Comparison of ENCODE assay signal across 15 mouse cellular contexts in the genomic region with DNA sequence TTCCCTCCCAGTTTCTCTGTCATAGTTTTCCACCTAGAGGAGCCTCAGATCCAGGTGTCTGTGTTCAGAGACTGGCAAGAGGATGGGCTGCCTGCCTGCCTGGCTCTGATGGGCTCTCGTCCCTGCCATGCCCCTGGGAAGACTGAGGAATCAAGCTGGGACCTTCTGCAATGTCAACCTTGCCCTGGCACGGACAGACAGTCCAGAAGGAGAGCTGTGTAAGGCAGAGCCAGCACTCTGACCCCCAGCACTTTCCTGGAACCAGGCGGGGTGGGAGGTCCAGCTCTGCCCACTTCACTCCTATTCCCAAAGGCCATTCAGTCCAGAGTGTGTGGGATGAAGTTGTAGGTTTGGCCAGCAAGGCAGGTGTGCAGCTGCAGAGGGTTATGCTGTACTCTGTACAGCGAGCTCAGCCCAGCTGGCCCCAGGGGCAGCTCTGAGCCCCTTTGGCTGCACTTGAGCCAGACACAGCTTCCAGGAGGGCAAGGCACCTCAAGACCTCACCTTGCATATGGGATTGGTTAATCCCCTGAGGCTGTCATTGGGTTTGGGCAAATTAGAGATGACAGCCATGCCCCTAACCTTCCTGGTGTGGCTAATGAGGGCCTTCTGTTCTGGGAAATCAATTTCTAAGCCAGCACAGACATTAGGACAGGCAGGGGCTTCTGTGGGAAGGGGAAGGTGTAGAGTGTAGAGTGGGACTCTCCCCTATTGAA. TPM values are rescaled to one million over a fixed set of nuclear protein-coding genes. Genes with fewer than 3 reads are reported as not detected.
DNase-seq lines count a peak whose midpoint lies in the region; ATAC-seq lines count a peak whose summit lies in the region.
"Had no signal": no experiment of that assay in that cellular context is flagged by ENCODE, and none has a peak within 500 bp of the region (broad histone marks: within the 10 kb centered on the region; RNA-seq: fewer than 3 reads in every experiment).

No protein-coding gene starts in this region.

- intact Hi-C loops in heart, postnatal 10 days (cut with DNase I) = no loop called here

- no peak overlapping the region for H3K4me2 ChIP-seq in hindbrain, embryonic 11.5 days (replicated peaks; ENCODE audit: low read depth, low read length)
- H3K4me2 ChIP-seq in hindbrain, embryonic 12.5 days (replicated peaks) = no peak overlapping the region
- H3K4me2 ChIP-seq in embryonic facial prominence, embryonic 13.5 days = no peak overlapping the region
- H3K4me2 ChIP-seq in forebrain, embryonic 16.5 days (ENCODE audit: low read length) = no peak overlapping the region
- no peak overlapping the region for H3K4me2 ChIP-seq in intestine, embryonic 16.5 days (ENCODE audit: low read depth, low read length)

- DNase-seq in hindbrain, embryonic 11.5 days (ENCODE audit: low spot score) = no peak
- DNase-seq in MN1 (ENCODE audit: low spot score) = peak; percentile 10
- DNase-seq in cerebellum, adult 8-10 months = peak; percentile 53
- DNase-seq in heart, postnatal 10 days = no peak
- DNase-seq: heart, adult 2 months; kidney, postnatal 10 days; right cerebral cortex, postnatal 14 days had no signal

- no peak for ATAC-seq in hindbrain, embryonic 11.5 days (ENCODE audit: low FRiP score)
- no peak for ATAC-seq in hindbrain, embryonic 12.5 days (ENCODE audit: low FRiP score)
- no peak for ATAC-seq in embryonic facial prominence, embryonic 13.5 days (ENCODE audit: insufficient number of reproducible peaks, insufficient read depth, low FRiP score, low TSS enrichment, low read depth)
- no peak for ATAC-seq in forebrain, embryonic 16.5 days
- no peak for ATAC-seq in intestine, embryonic 16.5 days
- ATAC-seq: forebrain, embryonic 14.5 days; lung, postnatal 0 days had no signal

- WGBS in hindbrain, embryonic 11.5 days = 67% methylated on average over 4 of the region's 4 CpGs
- WGBS in hindbrain, embryonic 12.5 days = 57% methylated on average over 4 of the region's 4 CpGs
- 52% methylated on average over 4 of the region's 4 CpGs for WGBS in embryonic facial prominence, embryonic 13.5 days
- 77% methylated on average over 4 of the region's 4 CpGs for WGBS in forebrain, embryonic 16.5 days
- 79% methylated on average over 4 of the region's 4 CpGs for WGBS in intestine, embryonic 16.5 days

- no peaks in the 10 kb centered on the region for H3K27me3 ChIP-seq in hindbrain, embryonic 11.5 days (ENCODE audit: control insufficient read depth, insufficient read depth, low read length)
- no peaks in the 10 kb centered on the region; the same call in 1 of the 2 replicates for H3K27me3 ChIP-seq in hindbrain, embryonic 12.5 days
- peaks cover 7% of the 10 kb centered on the region; the same call in 1 of the 2 replicates for H3K27me3 ChIP-seq in embryonic facial prominence, embryonic 13.5 days
- H3K27me3 ChIP-seq in forebrain, embryonic 16.5 days (replicated peaks; ENCODE audit: control insufficient read depth, insufficient read depth, low read length) = no peaks in the 10 kb centered on the region
- H3K27me3 ChIP-seq in intestine, embryonic 16.5 days (replicated peaks; ENCODE audit: control insufficient read depth, insufficient read depth, low read length) = no peaks in the 10 kb centered on the region

- H3K4me1 ChIP-seq in hindbrain, embryonic 11.5 days (replicated peaks; ENCODE audit: control insufficient read depth, insufficient read depth, low read length) = peaks cover 6% of the 10 kb centered on the region; the same call in 1 of the 2 replicates
- H3K4me1 ChIP-seq in hindbrain, embryonic 12.5 days = peaks cover 54% of the 10 kb centered on the region
- peaks cover 19% of the 10 kb centered on the region for H3K4me1 ChIP-seq in embryonic facial prominence, embryonic 13.5 days
- peaks cover 25% of the 10 kb centered on the region for H3K4me1 ChIP-seq in forebrain, embryonic 16.5 days (replicated peaks; ENCODE audit: control insufficient read depth, insufficient read depth, low read length)
- no peaks in the 10 kb centered on the region for H3K4me1 ChIP-seq in intestine, embryonic 16.5 days (ENCODE audit: control insufficient read depth, insufficient read depth, low read length)

- no peaks in the 10 kb centered on the region for H3K9me3 ChIP-seq in hindbrain, embryonic 11.5 days (ENCODE audit: control insufficient read depth, low read length)
- H3K9me3 ChIP-seq in hindbrain, embryonic 12.5 days (replicated peaks) = no peaks in the 10 kb centered on the region
- H3K9me3 ChIP-seq in embryonic facial prominence, embryonic 13.5 days = no peaks in the 10 kb centered on the region
- no peaks in the 10 kb centered on the region for H3K9me3 ChIP-seq in forebrain, embryonic 16.5 days (ENCODE audit: control insufficient read depth, low read length)
- H3K9me3 ChIP-seq in intestine, embryonic 16.5 days (ENCODE audit: control insufficient read depth, low read length) = no peaks in the 10 kb centered on the region
- H3K9me3 ChIP-seq: megakaryocyte, embryonic 14.5 days had no signal

- H3K4me3 ChIP-seq in hindbrain, embryonic 11.5 days (ENCODE audit: low read depth, low read length) = no peak overlapping the region
- no peak overlapping the region for H3K4me3 ChIP-seq in hindbrain, embryonic 12.5 days
- no peak overlapping the region for H3K4me3 ChIP-seq in embryonic facial prominence, embryonic 13.5 days
- no peak overlapping the region for H3K4me3 ChIP-seq in forebrain, embryonic 16.5 days (replicated peaks; ENCODE audit: low read length)
- no peak overlapping the region for H3K4me3 ChIP-seq in intestine, embryonic 16.5 days (ENCODE audit: low read length)
- H3K4me3 ChIP-seq: heart, adult 2 months; megakaryocyte, embryonic 14.5 days had no signal

- no peaks in the 10 kb centered on the region for H3K36me3 ChIP-seq in hindbrain, embryonic 11.5 days (ENCODE audit: control insufficient read depth, insufficient read depth, low read length)
- H3K36me3 ChIP-seq in hindbrain, embryonic 12.5 days = no peaks in the 10 kb centered on the region
- H3K36me3 ChIP-seq in embryonic facial prominence, embryonic 13.5 days = no peaks in the 10 kb centered on the region
- H3K36me3 ChIP-seq in forebrain, embryonic 16.5 days (ENCODE audit: control insufficient read depth, insufficient read depth) = no peaks in the 10 kb centered on the region
- H3K36me3 ChIP-seq in intestine, embryonic 16.5 days (ENCODE audit: control insufficient read depth, insufficient read depth, low read length) = no peaks in the 10 kb centered on the region

- H3K9ac ChIP-seq in hindbrain, embryonic 11.5 days (ENCODE audit: low read depth, low read length) = no peak overlapping the region
- no peak overlapping the region for H3K9ac ChIP-seq in hindbrain, embryonic 12.5 days
- H3K9ac ChIP-seq in embryonic facial prominence, embryonic 13.5 days = 0 out of 2 replicates have a peak overlapping the region, but pooled peaks have one; percentile 21
- H3K9ac ChIP-seq in forebrain, embryonic 16.5 days (replicated peaks; ENCODE audit: low read depth, low read length) = no peak overlapping the region
- H3K9ac ChIP-seq in intestine, embryonic 16.5 days (ENCODE audit: low read depth, low read length) = no peak overlapping the region
- H3K9ac ChIP-seq: liver, embryonic 14.5 days had no signal

- 0 out of 2 replicates have a peak overlapping the region, but pooled peaks have one; percentile 39 for H3K27ac ChIP-seq in hindbrain, embryonic 11.5 days (ENCODE audit: low read depth, low read length)
- H3K27ac ChIP-seq in hindbrain, embryonic 12.5 days = no peak overlapping the region
- H3K27ac ChIP-seq in embryonic facial prominence, embryonic 13.5 days = no peak overlapping the region
- H3K27ac ChIP-seq in forebrain, embryonic 16.5 days (ENCODE audit: low read length) = no peak overlapping the region
- no peak overlapping the region for H3K27ac ChIP-seq in intestine, embryonic 16.5 days (ENCODE audit: low read length)
- H3K27ac ChIP-seq: heart, adult 2 months; liver, embryonic 14.5 days had no signal

RNA-seq across cellular contexts. Expression of a gene that starts 47.2 kb away (rescaled TPM):
- polyA plus RNA-seq in hindbrain, embryonic 11.5 days (2014; fragmentation: Nextera tagmentation; extraction: Ambion mirVana) = 0.24 and 0.62 TPM in 2 replicates
- polyA plus RNA-seq in hindbrain, embryonic 12.5 days (2016; fragmentation: Nextera tagmentation; extraction: Ambion mirVana) = 0.61 and 0.62 TPM in 2 replicates
- 2.5 TPM in 2 replicates for polyA plus RNA-seq in embryonic facial prominence, embryonic 13.5 days (2015; fragmentation: Nextera tagmentation; extraction: Ambion mirVana)
- under 1 TPM; 0.40 to 0.41 TPM for total RNA-seq in heart, postnatal 10 days (2021)
- polyA plus RNA-seq in forebrain, embryonic 16.5 days (2015; fragmentation: Nextera tagmentation; extraction: Ambion mirVana) = 2.3 and 3.0 TPM in 2 replicates
- polyA plus RNA-seq in intestine, embryonic 16.5 days (2015; fragmentation: Nextera tagmentation; extraction: Ambion mirVana) = 0.61 and 0.97 TPM in 2 replicates

Comparison
In these comparisons a context has a peak if more than half of its experiments do, and no peak if none do; other contexts are left out.
1. DNase-seq: peak in MN1 (single experiment) and cerebellum, adult 8-10 months (single experiment); none in hindbrain, embryonic 11.5 days (single experiment) and heart, postnatal 10 days (0 of 2).